Mouse (Mus musculus): ENCODE data around the gene Ccdc39.

DNA sequence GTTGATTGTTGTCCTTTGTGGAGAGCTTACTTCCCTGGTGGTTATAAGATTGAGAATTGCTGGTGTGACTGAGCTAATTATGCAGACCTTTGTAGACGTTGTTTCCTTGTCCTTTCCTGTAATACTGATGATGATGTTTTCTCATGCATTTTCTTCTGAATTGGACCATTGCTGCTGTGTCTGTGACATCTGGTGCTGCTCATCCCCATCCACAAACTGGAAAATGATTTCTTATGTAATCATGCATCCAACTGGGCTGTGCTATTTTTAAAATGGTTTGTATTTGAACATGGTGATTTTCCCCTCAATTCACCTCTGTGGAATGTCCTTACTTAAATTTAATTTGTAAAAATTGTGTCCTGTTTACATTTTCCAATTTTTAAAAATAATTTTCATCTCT, 37.0 kb downstream of the Ccdc39 start:
- no peak for TF ChIP-seq CTCF (IDR thresholded peaks at IDR 0.05; ENCODE audit: insufficient read depth, low read depth, low read length)
- no peak for TF ChIP-seq POLR2A (IDR thresholded peaks at IDR 0.05; ENCODE audit: insufficient read depth, low read depth, low read length)

Measured in olfactory bulb, adult 2 months (tissue).